Mouse (Mus musculus): ENCODE data around the gene Clec5a. TPM values are rescaled to one million over a fixed set of nuclear protein-coding genes. Genes with fewer than 3 reads are reported as not detected.

The Clec5a gene
- polyA plus RNA-seq, 1 experiment from 2014 or later, result 4.0 TPM

DNA sequence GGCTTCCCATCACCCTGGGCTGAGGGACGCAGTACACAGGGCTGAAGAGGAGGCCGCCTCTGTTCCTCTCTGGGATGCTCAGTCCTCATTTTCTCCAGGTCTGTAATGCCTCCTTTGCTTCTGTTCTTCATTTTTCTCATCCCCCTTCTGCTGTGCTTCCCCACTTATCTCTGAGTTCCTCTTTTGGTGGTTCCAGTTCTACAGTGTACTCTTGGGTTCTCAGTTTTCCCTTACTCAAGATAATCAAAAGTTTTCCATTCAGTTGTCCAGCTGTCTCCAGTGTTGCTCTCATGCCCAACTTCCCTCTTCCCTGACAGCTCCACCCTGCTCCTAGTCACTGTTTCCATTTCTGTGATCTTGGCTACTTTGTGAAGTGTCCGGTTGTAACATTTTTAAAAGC, 12.0 kb downstream of the Clec5a start:
- no peaks in the 10 kb centered on the region for H3K36me3 ChIP-seq (ENCODE audit: insufficient read depth, low read length)
- WGBS, result 81% methylated on average over 3 of the region's 3 CpGs
- no peaks in the 10 kb centered on the region for H3K4me1 ChIP-seq (ENCODE audit: insufficient read depth, low read depth, low read length)
- no peak overlapping the region for H3K9ac ChIP-seq (replicated peaks; ENCODE audit: low read depth)
- H3K4me2 ChIP-seq (replicated peaks; ENCODE audit: low read depth, low read length), result no peak overlapping the region
- TF ChIP-seq CTCF (IDR thresholded peaks at IDR 0.05) (no peak), EP300 (IDR thresholded peaks at IDR 0.05) (no peak)
- DNase-seq (ENCODE audit: low spot score) (peak; percentile 7), ATAC-seq (no peak)
- no peaks in the 10 kb centered on the region for H3K27me3 ChIP-seq (replicated peaks; ENCODE audit: insufficient read depth, low read length)
- no peak overlapping the region for H3K27ac ChIP-seq (ENCODE audit: low read length)
- no peak overlapping the region for H3K4me3 ChIP-seq (ENCODE audit: low read depth, low read length)
- no peaks in the 10 kb centered on the region for H3K9me3 ChIP-seq (ENCODE audit: low read length)

DNA sequence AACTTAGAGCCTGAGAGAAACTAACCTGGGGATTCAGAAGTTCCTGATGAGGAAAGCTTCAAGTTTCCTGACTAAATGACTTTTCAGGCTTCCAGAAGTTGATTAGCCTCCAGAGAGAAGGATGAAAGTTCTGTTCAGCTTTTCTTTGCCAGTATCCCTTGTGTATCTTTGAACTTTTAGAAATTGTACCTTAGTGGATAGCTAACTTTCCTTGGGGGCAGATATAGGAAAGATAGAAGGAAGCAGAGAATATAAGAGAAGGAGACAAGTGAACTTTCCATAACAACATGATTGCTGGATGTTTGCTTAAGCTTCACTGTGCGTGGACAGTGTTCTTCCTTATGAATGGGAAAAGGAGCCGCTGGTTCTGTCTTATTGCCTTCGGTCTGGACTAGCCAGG, 16.4 kb downstream of the Clec5a start, which contains the start of gene Olfr460:
Gene Olfr460 (plus strand): TSS at position 301 of the 400 bp plus-strand sequence.
- ATAC-seq (no peak), DNase-seq (ENCODE audit: low spot score) (no peak)
- TF ChIP-seq EP300 (IDR thresholded peaks at IDR 0.05) (no peak), CTCF (IDR thresholded peaks at IDR 0.05) (no peak)
- Histone ChIP-seq H3K36me3 (ENCODE audit: insufficient read depth, low read length) (no peaks in the 10 kb centered on the region), H3K4me1 (ENCODE audit: insufficient read depth, low read depth, low read length) (no peaks in the 10 kb centered on the region), H3K4me3 (ENCODE audit: low read depth, low read length) (no peak within 1 kb of the TSS), H3K9ac (replicated peaks; ENCODE audit: low read depth) (no peak within 1 kb of the TSS), H3K27me3 (replicated peaks; ENCODE audit: insufficient read depth, low read length) (no peaks in the 10 kb centered on the region), H3K4me2 (replicated peaks; ENCODE audit: low read depth, low read length) (no peak within 1 kb of the TSS), H3K9me3 (ENCODE audit: low read length) (no peaks in the 10 kb centered on the region), H3K27ac (ENCODE audit: low read length) (no peak within 1 kb of the TSS)
- 82% methylated on average over 3 of the region's 3 CpGs for WGBS

DNA sequence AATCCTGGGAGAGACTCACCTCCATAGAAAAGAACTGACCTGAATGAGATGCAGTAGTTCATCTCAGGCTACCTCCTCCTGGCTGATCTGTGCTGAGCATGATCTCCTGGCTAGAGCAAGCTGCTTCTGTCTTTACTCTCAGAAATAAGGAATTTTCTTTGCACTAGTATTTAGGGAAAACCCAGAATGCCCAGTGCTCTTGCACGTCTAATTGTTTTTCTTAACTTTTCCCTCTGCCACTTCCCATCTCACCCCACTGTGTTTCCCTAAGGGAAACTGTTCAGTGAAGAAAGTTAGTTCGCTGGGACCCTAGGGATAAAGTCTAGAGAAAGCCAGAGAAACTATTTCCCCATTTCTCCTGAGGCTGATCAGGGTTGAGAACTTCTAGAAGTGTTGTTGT, 30.7 kb downstream of the Clec5a start, which contains the start of gene Olfr461:
Gene Olfr461 (minus strand): TSS at position 101 of the 400 bp plus-strand sequence.
- no peaks in the 10 kb centered on the region for H3K4me1 ChIP-seq (ENCODE audit: insufficient read depth, low read depth, low read length)
- no peaks in the 10 kb centered on the region for H3K9me3 ChIP-seq (ENCODE audit: low read length)
- H3K9ac ChIP-seq (replicated peaks; ENCODE audit: low read depth), result no peak within 1 kb of the TSS
- TF ChIP-seq CTCF (IDR thresholded peaks at IDR 0.05) (no peak), EP300 (IDR thresholded peaks at IDR 0.05) (no peak)
- H3K27me3 ChIP-seq (replicated peaks; ENCODE audit: insufficient read depth, low read length), result no peaks in the 10 kb centered on the region
- DNase-seq (ENCODE audit: low spot score) (no peak), ATAC-seq (no peak)
- no peak within 1 kb of the TSS for H3K4me3 ChIP-seq (ENCODE audit: low read depth, low read length)
- H3K27ac ChIP-seq (ENCODE audit: low read length), result no peak within 1 kb of the TSS
- 74% methylated on average over 2 of the region's 2 CpGs for WGBS
- no peaks in the 10 kb centered on the region for H3K36me3 ChIP-seq (ENCODE audit: insufficient read depth, low read length)
- no peak within 1 kb of the TSS for H3K4me2 ChIP-seq (replicated peaks; ENCODE audit: low read depth, low read length)

DNA sequence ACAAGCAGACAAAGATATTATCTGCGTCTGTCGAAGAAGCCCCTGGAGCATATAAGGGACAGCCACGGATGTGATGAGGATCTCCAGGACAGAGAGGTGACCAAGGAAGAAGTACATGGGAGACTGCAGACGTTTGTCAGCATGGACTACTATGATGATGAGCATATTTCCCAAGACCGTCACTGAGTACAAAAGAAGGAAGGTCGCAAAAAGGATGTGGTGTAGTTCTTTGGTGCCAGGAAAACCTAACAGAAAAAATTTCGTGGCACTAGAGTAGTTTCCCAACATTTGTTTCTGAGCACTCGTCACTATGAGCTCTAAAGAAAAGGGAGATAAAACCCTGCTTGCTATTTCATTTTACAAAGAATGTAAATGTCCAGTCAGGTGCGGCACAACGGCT, 40.9 kb downstream of the Clec5a start:
- Histone ChIP-seq H3K9me3 (ENCODE audit: low read length) (no peaks in the 10 kb centered on the region), H3K4me1 (ENCODE audit: insufficient read depth, low read depth, low read length) (no peaks in the 10 kb centered on the region), H3K27ac (ENCODE audit: low read length) (no peak overlapping the region), H3K27me3 (replicated peaks; ENCODE audit: insufficient read depth, low read length) (no peaks in the 10 kb centered on the region), H3K4me2 (replicated peaks; ENCODE audit: low read depth, low read length) (no peak overlapping the region), H3K36me3 (ENCODE audit: insufficient read depth, low read length) (no peaks in the 10 kb centered on the region), H3K4me3 (ENCODE audit: low read depth, low read length) (no peak overlapping the region), H3K9ac (replicated peaks; ENCODE audit: low read depth) (no peak overlapping the region)
- DNase-seq (ENCODE audit: low spot score) (no peak), ATAC-seq (no peak)
- TF ChIP-seq EP300 (IDR thresholded peaks at IDR 0.05) (no peak), CTCF (IDR thresholded peaks at IDR 0.05) (no peak)
- 74% methylated on average over 10 of the region's 10 CpGs for WGBS

Other genes starting within 250 kb of the Clec5a start
- gene E330009J07Rik, start 149.7 kb downstream of the Clec5a start, polyA plus RNA-seq (2015; fragmentation: Nextera tagmentation; extraction: Ambion mirVana), result 7.5 and 9.8 TPM in 2 replicates
- gene Wee2, start 146.7 kb downstream of the Clec5a start, polyA plus RNA-seq (2015; fragmentation: Nextera tagmentation; extraction: Ambion mirVana), result not detected in 2 replicates
- 100 and 105 TPM in 2 replicates for gene Ssbp1, start 114.5 kb downstream of the Clec5a start, polyA plus RNA-seq (2015; fragmentation: Nextera tagmentation; extraction: Ambion mirVana)
- not detected in 2 replicates for gene Tas2r137, start 94.6 kb downstream of the Clec5a start, polyA plus RNA-seq (2015; fragmentation: Nextera tagmentation; extraction: Ambion mirVana)
- gene Tas2r108, start 92.3 kb downstream of the Clec5a start, polyA plus RNA-seq (2015; fragmentation: Nextera tagmentation; extraction: Ambion mirVana), result not detected in 2 replicates
- gene Prss37, start 66.3 kb downstream of the Clec5a start, polyA plus RNA-seq (2015; fragmentation: Nextera tagmentation; extraction: Ambion mirVana), result not detected in 2 replicates
- not detected in 2 replicates for gene Olfr461, start 30.8 kb downstream of the Clec5a start, polyA plus RNA-seq (2015; fragmentation: Nextera tagmentation; extraction: Ambion mirVana)
- not detected in 2 replicates for gene Olfr460, start 16.3 kb downstream of the Clec5a start, polyA plus RNA-seq (2015; fragmentation: Nextera tagmentation; extraction: Ambion mirVana)
- not detected in 2 replicates for gene Tas2r138, start 27.5 kb upstream of the Clec5a start, polyA plus RNA-seq (2015; fragmentation: Nextera tagmentation; extraction: Ambion mirVana)
- gene Mgam, start 43.0 kb upstream of the Clec5a start, polyA plus RNA-seq (2015; fragmentation: Nextera tagmentation; extraction: Ambion mirVana), result 0.05 and 0.11 TPM in 2 replicates

Data from lung, postnatal 0 days (tissue).